13 mouse cellular contexts compared by ENCODE assay signal in the genomic region with DNA sequence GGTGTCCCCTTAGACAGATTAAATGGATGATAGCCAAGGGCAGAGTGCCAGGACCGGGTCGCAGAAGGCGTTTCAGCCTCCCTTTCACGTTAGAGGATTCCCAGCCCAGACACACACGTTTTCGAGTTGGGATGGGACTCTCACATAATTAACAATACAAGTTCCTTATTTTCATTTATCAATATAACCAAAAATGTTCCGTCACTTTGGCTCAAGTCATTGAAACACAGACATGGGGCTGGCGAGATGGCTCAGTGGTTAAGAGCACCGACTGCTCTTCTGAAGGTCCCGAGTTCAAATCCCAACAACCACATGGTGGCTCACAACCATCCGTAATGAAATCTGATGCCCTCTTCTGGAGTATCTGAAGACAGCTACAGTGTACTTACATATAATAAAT. TPM values are rescaled to one million over a fixed set of nuclear protein-coding genes. Genes with fewer than 3 reads are reported as not detected.
A peak's percentile ranks its signal among the peaks of the same experiment; 100 is the strongest.
DNase-seq lines count a peak whose midpoint lies in the region; ATAC-seq and TF ChIP-seq lines count a peak whose summit lies in the region.
"Not testable (repeated sequence)": the region's sequence is repeated elsewhere in the genome, so short reads cannot be mapped to it uniquely, and the experiment has no call there.
"Had no signal": no experiment of that assay in that cellular context is flagged by ENCODE, and none has a peak within 500 bp of the region (broad histone marks: within the 10 kb centered on the region; RNA-seq: fewer than 3 reads in every experiment).

No protein-coding gene starts in this region.

- not testable (repeated sequence) for H3K9me3 ChIP-seq in forebrain, embryonic 11.5 days (ENCODE audit: control insufficient read depth, low read length); heart, embryonic 11.5 days (replicated peaks; ENCODE audit: control insufficient read depth, low read length); hindbrain, embryonic 15.5 days; liver, embryonic 15.5 days (replicated peaks); midbrain, embryonic 14.5 days (ENCODE audit: control insufficient read depth, low read length); stomach, embryonic 14.5 days (ENCODE audit: control insufficient read depth, low read depth, low read length)

- not testable (repeated sequence) for H3K27ac ChIP-seq in cerebellum, adult 2 months (ENCODE audit: insufficient read depth, low read length); forebrain, embryonic 11.5 days (ENCODE audit: low read depth, low read length); heart, embryonic 11.5 days (ENCODE audit: low read depth, low read length); layer of hippocampus, adult 2 months; liver, embryonic 15.5 days (replicated peaks); stomach, embryonic 14.5 days (ENCODE audit: low read length)
- H3K27ac ChIP-seq in hindbrain, embryonic 15.5 days (replicated peaks), result peak overlapping the region; percentile 54
- peak overlapping the region; percentile 71; the same call in 1 of the 2 replicates for H3K27ac ChIP-seq in midbrain, embryonic 14.5 days (replicated peaks; ENCODE audit: low read depth, low read length)

- not testable (repeated sequence) for TF ChIP-seq CTCF in cerebellum, adult 2 months (IDR thresholded peaks at IDR 0.05; ENCODE audit: borderline replicate concordance, insufficient read depth, low read depth, low read length)
- TF ChIP-seq CTCF in layer of hippocampus, adult 2 months (conservative IDR thresholded peaks at IDR 0.05), result peak; percentile 29; the same call in 1 of the 2 replicates

- H3K4me1 ChIP-seq in cerebellum, adult 2 months (ENCODE audit: control insufficient read depth, insufficient read depth, low read length); forebrain, embryonic 11.5 days (replicated peaks; ENCODE audit: control insufficient read depth, insufficient read depth, low read length); heart, embryonic 11.5 days (ENCODE audit: control insufficient read depth, insufficient read depth, low read length); hindbrain, embryonic 15.5 days (replicated peaks); liver, embryonic 15.5 days (replicated peaks); midbrain, embryonic 14.5 days (ENCODE audit: control insufficient read depth, insufficient read depth, low read length); stomach, embryonic 14.5 days (ENCODE audit: control insufficient read depth, insufficient read depth, low read length): not testable (repeated sequence)

- TF ChIP-seq POLR2A in cerebellum, adult 2 months (IDR thresholded peaks at IDR 0.05; ENCODE audit: borderline replicate concordance, insufficient read depth, low read length), result not testable (repeated sequence)

- not testable (repeated sequence) for DNase-seq in cerebellum, adult 2 months; forebrain, embryonic 11.5 days (ENCODE audit: low spot score); layer of hippocampus, adult 2 months (ENCODE audit: low spot score in 2 of 2); midbrain, embryonic 14.5 days

- H3K9ac ChIP-seq in forebrain, embryonic 11.5 days (ENCODE audit: low read length); heart, embryonic 11.5 days (ENCODE audit: low read depth, low read length); midbrain, embryonic 14.5 days (replicated peaks; ENCODE audit: low read length); stomach, embryonic 14.5 days (replicated peaks; ENCODE audit: low read depth, low read length): not testable (repeated sequence)
- 0 out of 2 replicates have a peak overlapping the region, but pooled peaks have one; percentile 17 for H3K9ac ChIP-seq in hindbrain, embryonic 15.5 days
- 0 out of 2 replicates have a peak overlapping the region, but pooled peaks have one; percentile 44 for H3K9ac ChIP-seq in liver, embryonic 15.5 days

- not testable (repeated sequence) for H3K36me3 ChIP-seq in forebrain, embryonic 11.5 days (ENCODE audit: control insufficient read depth, insufficient read depth, low read length); heart, embryonic 11.5 days (ENCODE audit: control insufficient read depth, insufficient read depth, low read length); hindbrain, embryonic 15.5 days; liver, embryonic 15.5 days (replicated peaks); midbrain, embryonic 14.5 days (ENCODE audit: control insufficient read depth, insufficient read depth, low read length); stomach, embryonic 14.5 days (ENCODE audit: control insufficient read depth, insufficient read depth, low read length)

- H3K27me3 ChIP-seq in cerebellum, adult 2 months (ENCODE audit: control insufficient read depth, insufficient read depth, low read length); forebrain, embryonic 11.5 days (ENCODE audit: control insufficient read depth, insufficient read depth, low read length); heart, embryonic 11.5 days (ENCODE audit: control insufficient read depth, insufficient read depth, low read length); hindbrain, embryonic 15.5 days; midbrain, embryonic 14.5 days (ENCODE audit: control insufficient read depth, insufficient read depth, low read length); stomach, embryonic 14.5 days (ENCODE audit: control insufficient read depth, insufficient read depth, low read length): not testable (repeated sequence)
- peaks cover 16% of the 10 kb centered on the region for H3K27me3 ChIP-seq in liver, embryonic 15.5 days

- 12% methylated on average over 11 of the region's 11 CpGs for WGBS in cerebellum, adult 2 months
- 56% methylated on average over 11 of the region's 11 CpGs for whole genome bisulfite sequencing in forebrain, embryonic 11.5 days
- WGBS in heart, embryonic 11.5 days (ENCODE audit: insufficient replicate concordance), result 58% methylated on average over 11 of the region's 11 CpGs
- 40% methylated on average over 11 of the region's 11 CpGs for WGBS in hindbrain, embryonic 15.5 days
- 55% methylated on average over 11 of the region's 11 CpGs for WGBS in liver, embryonic 15.5 days (ENCODE audit: insufficient replicate concordance)
- 48% methylated on average over 11 of the region's 11 CpGs for WGBS in midbrain, embryonic 14.5 days
- WGBS in stomach, embryonic 14.5 days, result 52% methylated on average over 11 of the region's 11 CpGs

- H3K4me3 ChIP-seq in cerebellum, adult 2 months (replicated peaks; ENCODE audit: insufficient read depth, low read depth, low read length), result peak overlapping the region; percentile 43
- H3K4me3 ChIP-seq in forebrain, embryonic 11.5 days (ENCODE audit: low read depth, low read length), result not testable (repeated sequence)
- peak overlapping the region; percentile 45; the same call in 1 of the 2 replicates for H3K4me3 ChIP-seq in heart, embryonic 11.5 days (ENCODE audit: low read depth, low read length)
- H3K4me3 ChIP-seq in hindbrain, embryonic 15.5 days, result peak overlapping the region; percentile 36
- H3K4me3 ChIP-seq in layer of hippocampus, adult 2 months, result peak overlapping the region; percentile 55
- peak overlapping the region; percentile 54 for H3K4me3 ChIP-seq in liver, embryonic 15.5 days (replicated peaks)
- H3K4me3 ChIP-seq in midbrain, embryonic 14.5 days (replicated peaks; ENCODE audit: low read depth, low read length), result peak overlapping the region; percentile 37
- peak overlapping the region; percentile 37; the same call in 1 of the 2 replicates for H3K4me3 ChIP-seq in stomach, embryonic 14.5 days (ENCODE audit: low read depth, low read length)

- ATAC-seq in forebrain, embryonic 11.5 days (replicated peaks; ENCODE audit: low FRiP score); heart, embryonic 11.5 days (replicated peaks; ENCODE audit: insufficient number of reproducible peaks, low FRiP score, low TSS enrichment); liver, embryonic 15.5 days (ENCODE audit: insufficient read depth); midbrain, embryonic 14.5 days (ENCODE audit: low FRiP score, low TSS enrichment); stomach, embryonic 14.5 days (ENCODE audit: insufficient number of reproducible peaks, insufficient read depth, low FRiP score, low read depth): not testable (repeated sequence)
- peak; percentile 9; the same call in 1 of the 2 replicates for ATAC-seq in hindbrain, embryonic 15.5 days (ENCODE audit: low FRiP score, low read depth)

- peak overlapping the region; percentile 58; the same call in 1 of the 2 replicates for H3K4me2 ChIP-seq in forebrain, embryonic 11.5 days (ENCODE audit: low read depth, low read length, severe bottlenecking)
- peak overlapping the region; percentile 69 for H3K4me2 ChIP-seq in heart, embryonic 11.5 days
- H3K4me2 ChIP-seq in hindbrain, embryonic 15.5 days, result peak overlapping the region; percentile 65
- H3K4me2 ChIP-seq in liver, embryonic 15.5 days, result peak overlapping the region; percentile 68
- peak overlapping the region; percentile 66 for H3K4me2 ChIP-seq in midbrain, embryonic 14.5 days (ENCODE audit: low read length)
- H3K4me2 ChIP-seq in stomach, embryonic 14.5 days (replicated peaks; ENCODE audit: low read depth, low read length), result peak overlapping the region; percentile 42

RNA-seq across cellular contexts. Expression of a gene that starts 37.2 kb away (rescaled TPM):
- polyA plus RNA-seq in cerebellum, adult 2 months (2012; rRNA removed), result not detected in 2 replicates
- polyA plus RNA-seq in forebrain, embryonic 11.5 days (2014; fragmentation: Nextera tagmentation; extraction: Ambion mirVana), result 0.23 and 0.36 TPM in 2 replicates
- 0.17 TPM in 1 of 2 replicates, not detected in the other for polyA plus RNA-seq in heart, embryonic 11.5 days (2014; fragmentation: Nextera tagmentation; extraction: Ambion mirVana)
- 0.83 and 1.1 TPM in 2 replicates for polyA plus RNA-seq in hindbrain, embryonic 15.5 days (2015; fragmentation: Nextera tagmentation; extraction: Ambion mirVana)
- total RNA-seq in layer of hippocampus, adult 2 months (2021), result not detected
- not detected in 2 replicates for polyA plus RNA-seq in liver, embryonic 15.5 days (2015; fragmentation: Nextera tagmentation; extraction: Ambion mirVana)
- 0.43 and 0.47 TPM in 2 replicates for polyA plus RNA-seq in midbrain, embryonic 14.5 days (2014; fragmentation: Nextera tagmentation; extraction: Ambion mirVana)
- polyA plus RNA-seq in stomach, embryonic 14.5 days (2014; fragmentation: Nextera tagmentation; extraction: Ambion mirVana), result not detected in 2 replicates
- total RNA-seq: adrenal gland, adult 18-20 months; gastrocnemius, postnatal 25 days; heart, postnatal 4 days had no signal
- polyA plus RNA-seq: lung, adult 2 months; Patski had no signal

RNA-seq across cellular contexts. Expression of a gene that starts 53.9 kb away (rescaled TPM):
- polyA plus RNA-seq in cerebellum, adult 2 months (2012; rRNA removed), result 10.9 and 14.3 TPM in 2 replicates
- 8.0 and 8.5 TPM in 2 replicates for polyA plus RNA-seq in forebrain, embryonic 11.5 days (2014; fragmentation: Nextera tagmentation; extraction: Ambion mirVana)
- 2.5 and 3.0 TPM in 2 replicates for polyA plus RNA-seq in heart, embryonic 11.5 days (2014; fragmentation: Nextera tagmentation; extraction: Ambion mirVana)
- 23.6 and 27.7 TPM in 2 replicates for polyA plus RNA-seq in hindbrain, embryonic 15.5 days (2015; fragmentation: Nextera tagmentation; extraction: Ambion mirVana)
- 10 to 100 TPM; 44.7 to 54.3 TPM for total RNA-seq in layer of hippocampus, adult 2 months (2021)
- 0.02 and 0.09 TPM in 2 replicates for polyA plus RNA-seq in liver, embryonic 15.5 days (2015; fragmentation: Nextera tagmentation; extraction: Ambion mirVana)
- 25.4 and 29.4 TPM in 2 replicates for polyA plus RNA-seq in midbrain, embryonic 14.5 days (2014; fragmentation: Nextera tagmentation; extraction: Ambion mirVana)
- 1.6 and 1.9 TPM in 2 replicates for polyA plus RNA-seq in stomach, embryonic 14.5 days (2014; fragmentation: Nextera tagmentation; extraction: Ambion mirVana)
- total RNA-seq: gastrocnemius, postnatal 25 days had no signal

RNA-seq across cellular contexts. Expression of a gene that starts 54.7 kb away (rescaled TPM):
- polyA plus RNA-seq in cerebellum, adult 2 months (2012; rRNA removed), result 301 and 339 TPM in 2 replicates
- 443 and 453 TPM in 2 replicates for polyA plus RNA-seq in forebrain, embryonic 11.5 days (2014; fragmentation: Nextera tagmentation; extraction: Ambion mirVana)
- 446 and 456 TPM in 2 replicates for polyA plus RNA-seq in heart, embryonic 11.5 days (2014; fragmentation: Nextera tagmentation; extraction: Ambion mirVana)
- polyA plus RNA-seq in hindbrain, embryonic 15.5 days (2015; fragmentation: Nextera tagmentation; extraction: Ambion mirVana), result 170 and 181 TPM in 2 replicates
- 100 to 1,000 TPM; 328 to 335 TPM for total RNA-seq in layer of hippocampus, adult 2 months (2021)
- 354 and 355 TPM in 2 replicates for polyA plus RNA-seq in liver, embryonic 15.5 days (2015; fragmentation: Nextera tagmentation; extraction: Ambion mirVana)
- 127 and 161 TPM in 2 replicates for polyA plus RNA-seq in midbrain, embryonic 14.5 days (2014; fragmentation: Nextera tagmentation; extraction: Ambion mirVana)
- 396 and 432 TPM in 2 replicates for polyA plus RNA-seq in stomach, embryonic 14.5 days (2014; fragmentation: Nextera tagmentation; extraction: Ambion mirVana)
